Mouse (Mus musculus) thymus, adult 2 months (tissue): Measurements from ENCODE around the gene Ino80d.

ENCODE experiments used
- CTCF ChIP-seq: fragments of 200-500 bp; IDR thresholded peaks from 2 replicates; pipeline ENCODE4 v1.5.1; 2012; ENCODE audit warnings: mild to moderate bottlenecking, control low read depth, low read length, moderate library complexity, borderline replicate concordance; ENCODE audit not compliant: control insufficient read depth, poor library complexity, insufficient read depth; ENCODE audit errors: extremely low read depth
- POLR2A ChIP-seq: fragments of 200-500 bp; IDR thresholded peaks from 2 replicates; pipeline ENCODE4 v1.6.1; 2012; ENCODE audit warnings: mild to moderate bottlenecking, low read length, control low read depth, moderate library complexity; ENCODE audit not compliant: control insufficient read depth, poor library complexity, insufficient read depth; ENCODE audit errors: extremely low read depth

- TF ChIP-seq CTCF (no peak), POLR2A (no peak)
Measured at GRCm38 (mm10) chr1:62919219-62919618, 195.2 kb downstream of the Ino80d start.
